Mouse (Mus musculus) myocyte (in vitro differentiated cells): ENCODE measurements around the gene Rgs13.

Experiments
- E2F4 ChIP-seq: IDR thresholded peaks from one replicate; pipeline ENCODE4 v1.6.1; 2011; ENCODE audit warnings: mild to moderate bottlenecking, control low read depth, moderate library complexity; ENCODE audit not compliant: insufficient read depth
- MAX ChIP-seq: IDR thresholded peaks from one replicate; pipeline ENCODE4 v1.6.1; 2011; ENCODE audit warnings: low read depth, mild to moderate bottlenecking, control low read depth
- MYOD1 ChIP-seq, 3 experiments: IDR thresholded peaks; one replicate each; pipeline ENCODE4 v1.6.1; 2011; ENCODE audit warnings: control low read depth in 2 of 3, low read depth in 2 of 3, mild to moderate bottlenecking in 2 of 3, moderate library complexity in 1 of 3; ENCODE audit not compliant: insufficient read length in 2 of 3, control insufficient read depth in 1 of 3
- MYOG ChIP-seq, 3 experiments: IDR thresholded peaks; one replicate each; pipeline ENCODE4 v1.6.1; 2011; ENCODE audit warnings: control low read depth in 2 of 3, low read depth in 2 of 3, mild to moderate bottlenecking in 2 of 3; ENCODE audit not compliant: insufficient read length in 2 of 3, control insufficient read depth in 1 of 3, insufficient read depth in 1 of 3
- POLR2A ChIP-seq: IDR thresholded peaks from one replicate; pipeline ENCODE4 v1.6.1; 2011; ENCODE audit warnings: low read depth, mild to moderate bottlenecking, control low read depth, moderate library complexity; ENCODE audit not compliant: insufficient read length
- POLR2AphosphoS2 ChIP-seq: IDR thresholded peaks from one replicate; pipeline ENCODE4 v1.6.1; 2011; ENCODE audit warnings: low read depth, control low read depth; ENCODE audit not compliant: insufficient read length
- SRF ChIP-seq: IDR thresholded peaks from one replicate; pipeline ENCODE4 v1.6.1; 2011; ENCODE audit warnings: low read depth; ENCODE audit not compliant: control insufficient read depth, insufficient read length
- TCF12 ChIP-seq: IDR thresholded peaks from one replicate; pipeline ENCODE4 v1.6.1; 2011; ENCODE audit warnings: mild to moderate bottlenecking, control low read depth; ENCODE audit not compliant: poor library complexity, insufficient read depth, severe bottlenecking
- USF1 ChIP-seq: IDR thresholded peaks from one replicate; pipeline ENCODE4 v1.6.1; 2011; ENCODE audit warnings: low read depth, mild to moderate bottlenecking, control low read depth, moderate library complexity

DNA sequence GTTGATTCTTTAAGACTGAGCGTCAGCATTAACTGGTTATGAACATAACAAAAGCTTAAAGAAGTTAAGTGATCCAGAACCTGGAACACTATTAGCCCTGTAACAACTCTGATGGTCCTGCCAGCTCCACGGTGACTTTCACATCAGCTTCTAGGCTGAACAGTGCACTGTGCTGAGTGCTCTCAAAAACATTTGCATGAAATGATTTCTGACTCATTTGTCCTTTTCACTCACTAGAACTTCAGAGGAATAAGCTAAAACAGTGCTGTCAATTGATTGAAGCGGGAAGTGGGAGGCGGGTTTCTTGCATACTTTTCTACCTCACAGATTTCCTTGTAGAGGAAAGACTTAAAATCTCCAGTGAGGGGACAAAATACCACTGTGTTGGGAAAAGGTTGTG lies 8.3 kb downstream of the Rgs13 start:
- TF ChIP-seq USF1 (no peak), SRF (no peak), TCF12 (no peak), MYOD1 (IDR thresholded peaks at IDR 0.05; ENCODE audit: control insufficient read depth in 1 of 3, insufficient read length in 2 of 3, low read depth in 2 of 3) (no peak), POLR2A (no peak), MAX (no peak), E2F4 (no peak), MYOG (IDR thresholded peaks at IDR 0.05; ENCODE audit: control insufficient read depth in 1 of 3, insufficient read depth in 1 of 3, insufficient read length in 2 of 3, low read depth in 2 of 3) (no peak), POLR2AphosphoS2 (no peak)
